Mouse (Mus musculus) urinary bladder, postnatal 36 days (tissue): ENCODE data around the gene Park7.
A peak's percentile ranks its signal among the peaks of the same experiment; 100 is the strongest.

Experiments used
- DNase-seq, 2 experiments: peaks; one replicate each; pipeline ENCODE4 v3.0.0; 2022; ENCODE audit warnings: low spot score in 2 of 2, mixed read lengths in 1 of 2

The Park7 gene

DNA sequence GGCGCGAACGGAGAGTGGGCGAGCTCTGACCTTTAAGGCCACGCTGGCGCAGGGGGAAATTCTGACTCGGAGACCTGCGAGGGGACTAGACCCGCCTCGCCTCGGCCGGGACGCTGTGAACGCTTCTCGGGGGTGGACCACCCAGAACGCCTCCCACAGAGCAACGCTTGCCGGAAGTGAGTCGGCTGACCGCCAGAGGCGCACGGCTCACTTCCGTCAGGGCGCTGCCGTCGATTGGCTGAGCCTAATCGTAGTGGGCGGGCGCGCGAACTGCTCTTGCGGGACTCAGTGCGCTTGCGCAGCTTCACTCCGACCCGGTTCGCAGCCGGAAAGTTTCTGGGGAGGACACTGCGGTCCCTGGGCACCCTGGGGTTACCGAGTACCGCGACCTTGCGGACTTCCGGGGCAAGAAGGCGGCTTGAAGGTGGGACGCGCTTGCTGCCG, at the start of gene Park7, which contains the start of gene Tnfrsf9:
Gene Park7, minus strand, starts transcription at position 148 of the 444 bp plus-strand sequence.
Gene Tnfrsf9, plus strand, starts transcription at position 273 of the 444 bp plus-strand sequence.
- peak; percentile 87 to 96 for DNase-seq

- no peak for DNase-seq
Measured at GRCm38 (mm10) chr4:150963711-150964110, 49.5 kb upstream of the Park7 start.

DNA sequence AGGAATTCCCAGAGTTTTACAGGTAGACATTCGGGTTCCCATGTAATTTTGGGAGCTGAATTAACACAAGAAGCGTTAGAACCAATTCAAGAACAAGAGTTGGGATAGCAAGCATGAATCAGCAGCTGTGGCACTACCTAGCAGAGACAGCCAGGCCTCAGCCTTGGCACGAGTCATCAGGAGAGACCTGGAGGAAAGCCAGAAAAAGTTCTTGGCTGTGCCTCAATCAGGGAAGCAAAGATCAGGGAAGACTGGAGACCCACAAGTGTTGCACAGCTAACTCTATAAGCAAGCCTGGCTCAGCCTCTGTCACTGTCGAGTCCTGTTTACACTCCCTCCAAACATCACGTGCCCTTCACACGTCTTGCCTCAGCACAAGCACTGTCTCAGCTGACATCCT, 48.0 kb upstream of the Park7 start:
- DNase-seq = no peak

DNA sequence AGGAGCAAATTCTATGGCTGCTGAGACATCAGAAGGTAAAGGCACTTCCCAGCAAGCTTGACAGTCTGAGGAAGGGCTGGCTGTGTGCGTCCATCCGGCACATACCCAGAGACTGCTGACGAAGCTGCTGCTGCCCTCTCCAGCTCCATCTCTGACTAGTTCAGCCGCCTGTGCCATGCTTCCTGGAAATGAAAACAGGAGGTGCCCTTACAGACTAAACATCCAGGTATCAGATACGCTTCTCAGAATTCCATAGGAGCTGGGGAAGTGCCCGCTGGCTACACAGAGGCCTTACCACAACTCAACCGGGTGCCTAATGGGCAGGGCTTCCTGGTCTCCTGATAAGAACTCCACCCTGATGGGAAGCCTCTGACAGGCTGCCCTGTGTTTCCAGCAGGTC, 44.3 kb upstream of the Park7 start:
- DNase-seq = no peak

GRCm38 (mm10) chr4:150957106-150957458, 42.8 kb upstream of the Park7 start:
- no peak for DNase-seq

DNA sequence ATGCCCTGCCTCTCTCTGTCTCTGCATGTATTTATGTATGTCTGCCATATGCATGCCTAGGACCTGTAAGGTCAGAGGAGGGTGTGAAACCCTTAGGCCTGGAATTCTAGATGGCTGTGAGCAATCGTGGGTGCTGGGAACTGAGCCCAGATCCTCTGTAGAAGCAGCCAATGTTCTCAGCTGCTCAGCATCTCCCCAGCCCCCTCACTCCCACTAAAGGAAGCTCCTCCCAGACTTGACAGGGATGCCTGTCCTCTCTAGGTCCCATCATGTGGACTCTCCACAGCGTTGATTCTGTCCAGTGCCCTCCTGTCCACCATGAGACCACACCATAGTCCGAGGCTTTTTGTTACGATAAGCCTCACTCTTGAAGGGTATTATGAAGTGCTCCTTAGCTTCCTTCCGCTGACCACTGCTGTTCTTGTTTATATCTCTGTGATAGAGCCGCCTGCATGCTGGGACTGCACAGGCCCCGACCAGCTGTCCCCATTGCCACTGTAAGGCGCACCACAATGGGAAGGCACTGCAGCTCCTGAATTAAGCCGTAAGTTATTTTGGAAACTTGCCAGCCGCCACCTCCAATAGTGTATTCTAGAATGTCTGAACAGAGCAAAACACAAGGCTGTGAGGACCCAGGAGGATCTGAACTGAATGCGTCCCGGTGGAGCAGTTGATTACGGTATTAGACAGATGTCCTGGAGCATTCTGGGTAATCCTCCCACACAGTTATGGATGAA, 42.3 kb upstream of the Park7 start:
- no peak for DNase-seq

- DNase-seq = no peak
Measured at GRCm38 (mm10) chr4:150950972-150951371, 36.7 kb upstream of the Park7 start.

DNA sequence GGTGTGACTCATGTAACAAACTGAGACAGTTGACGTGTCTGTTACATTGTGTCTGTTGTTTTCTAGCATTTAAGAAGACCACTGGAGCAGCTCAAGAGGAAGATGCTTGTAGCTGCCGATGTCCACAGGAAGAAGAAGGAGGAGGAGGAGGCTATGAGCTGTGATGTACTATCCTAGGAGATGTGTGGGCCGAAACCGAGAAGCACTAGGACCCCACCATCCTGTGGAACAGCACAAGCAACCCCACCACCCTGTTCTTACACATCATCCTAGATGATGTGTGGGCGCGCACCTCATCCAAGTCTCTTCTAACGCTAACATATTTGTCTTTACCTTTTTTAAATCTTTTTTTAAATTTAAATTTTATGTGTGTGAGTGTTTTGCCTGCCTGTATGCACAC, 30.5 kb upstream of the Park7 start:
- no peak for DNase-seq

DNA sequence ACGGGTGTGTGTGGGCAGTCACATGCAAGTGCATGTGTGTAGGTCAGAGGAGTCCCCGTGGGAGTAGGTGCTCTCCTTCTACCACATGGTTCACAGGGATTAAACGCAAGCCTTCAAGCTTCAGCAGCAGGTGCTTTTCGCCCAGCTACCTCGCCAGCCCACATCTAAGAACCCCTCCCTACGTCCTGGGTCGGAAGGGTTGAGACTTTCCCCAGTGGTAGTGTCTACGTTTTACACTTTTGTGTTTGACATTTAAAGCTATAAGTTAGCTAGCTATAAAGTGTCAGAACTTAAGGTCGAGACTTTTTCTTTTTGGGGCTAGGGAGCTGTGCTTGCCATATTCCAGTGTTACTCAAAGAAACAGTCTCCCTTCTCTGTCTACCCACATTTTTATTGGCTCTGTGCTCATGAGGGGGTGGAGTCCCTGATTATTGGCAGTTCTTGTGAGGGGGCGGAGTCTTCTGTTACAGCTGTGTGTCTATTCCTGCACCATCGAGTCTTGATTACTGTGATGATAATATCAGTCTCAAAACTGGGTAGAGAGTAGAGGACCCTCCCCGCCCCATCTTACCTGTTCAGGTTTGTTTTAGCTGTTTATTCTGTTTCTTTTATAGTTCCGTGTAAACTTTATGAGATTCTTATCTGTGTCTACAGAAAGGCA, 25.9 kb upstream of the Park7 start:
- DNase-seq = no peak

GRCm38 (mm10) chr4:150938063-150938452, 23.8 kb upstream of the Park7 start:
- no peak for DNase-seq

DNA sequence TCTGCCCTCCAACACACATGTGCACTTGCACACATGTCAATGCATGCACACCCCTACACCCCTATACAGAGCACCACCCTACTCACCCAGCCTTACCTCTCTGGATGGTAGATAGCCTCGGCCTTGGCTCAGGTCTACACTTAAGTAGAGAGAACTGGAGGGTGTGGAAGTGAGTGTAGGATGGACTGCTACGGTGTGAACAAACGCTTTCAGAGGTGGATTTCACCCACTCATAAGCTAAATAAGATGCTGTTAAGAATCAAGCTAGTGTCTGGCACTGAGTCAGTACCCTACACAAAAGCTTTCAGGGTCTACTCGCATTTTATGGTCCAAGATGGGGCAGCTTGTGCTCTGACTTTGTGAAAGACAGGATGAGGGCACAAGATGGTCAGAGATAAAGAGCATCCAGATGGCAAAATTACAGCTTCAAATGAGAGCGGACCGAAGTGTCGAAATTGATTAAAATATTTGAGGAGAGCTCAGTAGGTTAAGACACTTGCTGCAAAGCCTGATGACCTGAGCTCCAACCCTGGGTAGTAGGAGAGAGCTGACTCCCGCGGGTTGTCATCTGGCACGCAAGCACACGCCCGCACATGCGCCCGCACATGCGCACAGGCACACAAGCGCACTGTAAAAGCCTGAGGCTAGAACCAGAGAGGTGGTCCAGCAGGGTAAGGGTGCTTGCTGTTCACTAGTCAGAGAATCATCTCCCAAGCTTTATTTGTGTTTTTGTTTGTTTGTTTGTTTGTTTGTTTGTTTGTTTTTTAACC, 23.2 kb upstream of the Park7 start:
- DNase-seq = peak in 1 of 2 experiments; percentile 34

GRCm38 (mm10) chr4:150933503-150933902, 19.3 kb upstream of the Park7 start:
- no peak for DNase-seq

DNA sequence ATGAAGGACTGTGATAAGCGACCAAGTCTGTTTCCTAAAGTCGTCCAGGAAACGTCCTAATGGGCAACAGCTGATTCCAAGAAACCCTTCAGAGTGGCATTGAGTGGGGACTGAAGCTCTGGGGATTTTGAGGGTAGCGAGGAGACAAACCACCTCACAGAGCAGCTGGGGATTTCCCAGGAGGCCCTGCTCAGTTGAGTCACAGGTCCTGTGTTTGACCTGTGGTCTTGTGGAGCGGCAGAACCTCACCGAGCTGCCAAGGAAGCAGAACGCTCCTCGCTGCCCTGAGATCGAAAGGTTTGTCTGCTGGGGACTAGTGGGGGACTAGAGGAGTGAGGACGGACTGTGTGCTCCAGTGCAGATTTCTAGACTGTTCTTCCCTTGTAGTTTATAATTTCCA, 13.6 kb upstream of the Park7 start:
- DNase-seq = no peak

GRCm38 (mm10) chr4:150926924-150927705, 12.9 kb upstream of the Park7 start:
- DNase-seq = no peak

- no peak for DNase-seq
Measured at GRCm38 (mm10) chr4:150925923-150926322, 11.7 kb upstream of the Park7 start.

DNA sequence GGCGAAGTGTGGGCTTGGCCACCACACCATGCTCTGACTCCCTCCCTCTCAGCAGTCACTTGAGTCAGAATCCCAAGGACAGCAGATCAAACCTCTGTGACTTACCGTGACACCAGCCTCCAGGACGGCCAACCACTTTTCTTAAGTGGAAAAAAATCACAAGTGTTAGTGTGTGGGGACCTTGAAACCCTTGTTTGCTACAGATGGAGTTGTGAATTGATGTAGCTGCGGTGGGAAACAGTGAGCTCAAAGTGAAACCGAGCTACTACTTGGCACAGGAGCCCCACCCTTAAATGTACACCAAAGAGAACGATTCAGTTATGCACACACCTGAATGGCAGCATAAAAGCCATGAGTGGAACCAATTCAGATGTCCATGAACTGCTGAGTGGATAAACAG, 10.7 kb upstream of the Park7 start:
- DNase-seq = no peak

DNA sequence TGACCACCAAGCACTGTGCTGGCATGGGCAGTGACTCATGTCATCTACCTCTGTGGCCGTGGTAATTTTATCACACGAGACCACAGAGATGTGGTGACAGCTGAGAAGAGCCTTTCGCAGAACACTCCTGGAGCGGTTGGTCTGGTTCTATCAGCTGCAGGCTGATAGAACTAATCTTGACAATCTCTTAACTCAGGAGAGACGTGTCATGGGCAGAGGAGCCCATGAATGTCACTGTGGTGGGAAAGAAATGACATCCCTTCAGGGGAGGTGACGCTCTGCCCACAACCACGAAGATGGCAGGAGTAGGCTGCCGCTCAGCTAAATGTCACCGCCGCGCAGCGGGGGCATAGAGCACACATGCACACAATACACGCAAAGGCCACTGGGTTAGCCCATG, 10.1 kb upstream of the Park7 start:
- no peak for DNase-seq

GRCm38 (mm10) chr4:150921206-150921605, 7.0 kb upstream of the Park7 start:
- DNase-seq = no peak

GRCm38 (mm10) chr4:150917336-150918027, 3.2 kb upstream of the Park7 start:
- DNase-seq = no peak

DNA sequence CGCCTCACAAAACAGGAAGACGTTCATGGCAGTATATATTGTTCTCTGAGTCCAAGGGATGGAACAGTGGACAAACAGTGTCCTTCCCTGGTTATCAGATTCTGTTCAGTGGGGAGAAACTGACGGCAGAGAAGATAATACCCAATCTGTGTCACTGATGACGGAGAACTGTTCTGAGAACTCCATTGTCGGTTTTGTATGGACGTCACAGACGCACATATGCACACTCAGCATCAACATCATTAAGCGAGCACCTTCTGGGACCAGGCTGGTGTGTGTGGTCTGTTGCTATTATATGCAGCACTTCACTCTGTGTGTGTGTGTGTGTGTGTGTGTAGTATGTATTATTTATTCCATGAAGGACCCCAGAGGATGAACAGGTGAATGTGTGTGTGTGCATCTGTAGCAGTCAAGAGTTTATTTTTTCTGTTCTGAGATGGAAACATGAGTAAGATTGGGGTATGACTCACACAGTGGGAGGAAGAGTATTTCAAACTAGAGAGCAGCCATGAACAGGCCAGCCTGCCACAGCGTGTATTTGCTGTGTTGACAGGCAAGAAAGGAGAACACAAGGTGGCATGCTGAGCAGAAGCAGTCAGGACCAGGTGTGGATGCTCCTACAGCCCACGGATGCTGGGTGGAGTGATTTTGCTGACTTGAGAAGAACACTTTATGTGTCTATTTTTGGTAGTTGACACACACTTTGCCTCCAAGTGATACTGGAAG, 1.1 kb upstream of the Park7 start:
- no peak for DNase-seq

DNA sequence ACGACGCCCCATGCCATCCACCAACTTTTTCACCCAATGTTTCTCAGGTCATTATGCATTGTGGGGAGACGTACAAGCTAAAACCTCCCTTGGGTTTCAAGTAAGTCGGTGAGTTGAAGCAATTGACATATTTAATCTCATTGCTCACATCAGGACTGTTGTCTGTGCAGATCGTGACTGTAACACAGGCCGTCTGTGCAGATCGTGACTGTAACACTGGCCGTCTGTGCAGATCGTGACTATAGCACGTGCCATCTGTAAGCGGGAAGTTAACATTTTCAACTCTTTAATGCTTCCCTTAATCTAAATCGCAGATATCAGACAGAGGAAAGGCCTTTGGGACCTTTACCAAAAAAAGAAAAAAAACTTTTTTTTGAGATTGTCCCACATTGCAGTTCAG, 494 bp downstream of the Park7 start:
- DNase-seq = no peak
